Mouse (Mus musculus): Measurements from ENCODE around the gene Krt20.

The Krt20 gene

GRCm38 (mm10) chr11:99413247-99413646 lies 24.7 kb downstream of the Krt20 start:
- DNase-seq (ENCODE audit: low read depth, low spot score): no peak

GRCm38 (mm10) chr11:99406186-99406585 lies 31.8 kb downstream of the Krt20 start:
- no peak for DNase-seq (ENCODE audit: low read depth, low spot score)

GRCm38 (mm10) chr11:99399956-99400549 lies 37.9 kb downstream of the Krt20 start:
- no peak for DNase-seq (ENCODE audit: low read depth, low spot score)

GRCm38 (mm10) chr11:99398832-99399231 lies 39.1 kb downstream of the Krt20 start:
- no peak for DNase-seq (ENCODE audit: low read depth, low spot score)

- DNase-seq (ENCODE audit: low read depth, low spot score): no peak
Measured at GRCm38 (mm10) chr11:99398084-99398483, 39.9 kb downstream of the Krt20 start.

- DNase-seq (ENCODE audit: low read depth, low spot score): no peak
Measured at GRCm38 (mm10) chr11:99396661-99397060, 41.3 kb downstream of the Krt20 start.

GRCm38 (mm10) chr11:99396034-99396433 lies 41.9 kb downstream of the Krt20 start:
- no peak for DNase-seq (ENCODE audit: low read depth, low spot score)

GRCm38 (mm10) chr11:99392492-99392891 lies 45.5 kb downstream of the Krt20 start:
- peak; percentile 78 for DNase-seq (ENCODE audit: low read depth, low spot score)

- no peak for DNase-seq (ENCODE audit: low read depth, low spot score)
Measured at GRCm38 (mm10) chr11:99391375-99391774, 46.6 kb downstream of the Krt20 start.

- DNase-seq (ENCODE audit: low read depth, low spot score): no peak
Measured at GRCm38 (mm10) chr11:99390866-99391265, 47.1 kb downstream of the Krt20 start.

GRCm38 (mm10) chr11:99389264-99389663 lies 48.7 kb downstream of the Krt20 start, which contains the start of gene Krt10:
Gene Krt10 (minus strand): TSS chr11:99389364.
- DNase-seq (ENCODE audit: low read depth, low spot score): no peak

- DNase-seq (ENCODE audit: low read depth, low spot score): no peak
Measured at GRCm38 (mm10) chr11:99388661-99389060, 49.3 kb downstream of the Krt20 start.

- DNase-seq (ENCODE audit: low read depth, low spot score): peak; percentile 83
Measured at GRCm38 (mm10) chr11:99385813-99386721, 51.9 kb downstream of the Krt20 start.

- DNase-seq (ENCODE audit: low read depth, low spot score): no peak
Measured at GRCm38 (mm10) chr11:99379568-99379967, 58.4 kb downstream of the Krt20 start.
